Mouse (Mus musculus): ENCODE results near the gene Zdhhc7. TPM values are rescaled to one million over a fixed set of nuclear protein-coding genes. Genes with fewer than 3 reads are reported as not detected.

The Zdhhc7 gene
- polyA plus RNA-seq, 1 experiment from 2014 or later = 33.0 TPM

DNA sequence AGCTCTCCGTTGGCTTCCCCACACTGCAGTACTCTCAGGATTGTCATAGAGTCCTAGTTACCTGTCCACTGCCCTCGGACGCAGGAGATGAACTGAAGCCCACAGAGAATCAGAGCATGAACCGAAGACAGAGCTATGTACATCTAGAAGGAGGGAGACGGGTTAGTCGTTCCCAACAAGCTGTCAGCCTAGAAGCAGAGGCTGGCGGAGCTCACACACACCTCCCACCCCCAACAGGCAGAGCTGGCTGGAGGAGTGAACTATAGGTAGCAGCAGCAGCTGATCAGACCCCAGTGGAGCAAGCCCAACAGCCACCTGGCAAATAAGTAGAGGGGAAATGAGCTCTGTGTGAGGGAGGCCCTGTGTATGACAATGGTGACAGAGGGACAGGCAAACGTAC lies 16.5 kb downstream of the Zdhhc7 start:
- WGBS = 80% methylated on average over 8 of the region's 8 CpGs
- ATAC-seq (no peak), DNase-seq (ENCODE audit: low spot score) (no peak)
- no peak overlapping the region for H3K27ac ChIP-seq (ENCODE audit: low read length)
- no peak for TF ChIP-seq EP300 (IDR thresholded peaks at IDR 0.05)
- TF ChIP-seq CTCF (IDR thresholded peaks at IDR 0.05) = no peak
- H3K4me1 ChIP-seq (ENCODE audit: insufficient read depth, low read depth, low read length) = no peaks in the 10 kb centered on the region
- no peak overlapping the region for H3K4me2 ChIP-seq (replicated peaks; ENCODE audit: low read depth, low read length)
- no peaks in the 10 kb centered on the region for H3K27me3 ChIP-seq (replicated peaks; ENCODE audit: insufficient read depth, low read length)
- H3K4me3 ChIP-seq (ENCODE audit: low read depth, low read length) = no peak overlapping the region
- H3K9ac ChIP-seq (replicated peaks; ENCODE audit: low read depth) = no peak overlapping the region
- H3K36me3 ChIP-seq (ENCODE audit: insufficient read depth, low read length) = peaks cover 58% of the 10 kb centered on the region
- no peaks in the 10 kb centered on the region for H3K9me3 ChIP-seq (ENCODE audit: low read length)

DNA sequence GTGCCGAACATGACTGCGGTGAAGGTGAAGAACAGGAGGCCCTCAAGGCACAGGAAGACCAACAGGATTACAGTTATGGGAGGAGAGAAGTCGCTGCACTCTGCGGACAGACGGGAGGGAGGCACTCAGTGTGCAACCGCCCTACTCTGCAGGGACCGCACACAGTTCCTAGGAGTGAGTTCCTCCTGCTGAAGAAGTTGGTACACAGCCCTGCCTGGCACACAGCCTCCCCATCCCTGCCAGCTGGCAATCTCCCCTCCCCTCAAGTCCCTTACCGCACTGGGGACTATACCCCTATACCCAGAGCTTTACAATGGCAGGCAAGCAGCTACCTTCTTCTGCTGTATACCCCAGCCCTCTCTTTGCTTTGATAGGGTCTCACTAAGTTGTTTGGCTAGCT lies 18.0 kb downstream of the Zdhhc7 start:
- no peaks in the 10 kb centered on the region for H3K4me1 ChIP-seq (ENCODE audit: insufficient read depth, low read depth, low read length)
- TF ChIP-seq EP300 (IDR thresholded peaks at IDR 0.05) (no peak), CTCF (IDR thresholded peaks at IDR 0.05) (no peak)
- H3K9me3 ChIP-seq (ENCODE audit: low read length) = no peaks in the 10 kb centered on the region
- DNase-seq (ENCODE audit: low spot score) = no peak
- 92% methylated on average over 8 of the region's 8 CpGs for WGBS
- H3K27me3 ChIP-seq (replicated peaks; ENCODE audit: insufficient read depth, low read length) = no peaks in the 10 kb centered on the region
- no peak for ATAC-seq
- no peak overlapping the region for H3K4me2 ChIP-seq (replicated peaks; ENCODE audit: low read depth, low read length)
- no peak overlapping the region for H3K4me3 ChIP-seq (ENCODE audit: low read depth, low read length)
- H3K27ac ChIP-seq (ENCODE audit: low read length) = no peak overlapping the region
- H3K36me3 ChIP-seq (ENCODE audit: insufficient read depth, low read length) = peaks cover 52% of the 10 kb centered on the region
- H3K9ac ChIP-seq (replicated peaks; ENCODE audit: low read depth) = no peak overlapping the region

DNA sequence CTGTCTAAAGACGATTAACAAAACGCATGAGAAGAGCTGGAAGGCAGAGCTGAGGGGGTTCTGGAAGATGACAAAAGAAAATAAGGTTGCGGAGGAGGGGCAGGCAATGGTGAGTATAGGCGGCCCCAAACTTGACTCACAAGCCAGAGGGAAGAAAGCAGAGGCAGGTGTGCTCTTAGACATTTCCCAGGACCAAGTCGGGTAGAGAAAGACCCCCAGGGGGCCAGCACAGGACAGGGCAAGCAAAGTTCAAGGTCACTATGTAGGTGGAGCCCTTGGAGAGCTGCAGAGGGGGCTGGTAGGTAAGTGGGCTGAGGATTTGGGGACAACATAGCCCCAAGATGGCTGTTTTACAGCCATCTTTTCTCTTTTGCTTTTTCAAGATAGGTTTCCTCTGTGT lies 21.9 kb downstream of the Zdhhc7 start:
- no peaks in the 10 kb centered on the region for H3K27me3 ChIP-seq (replicated peaks; ENCODE audit: insufficient read depth, low read length)
- TF ChIP-seq EP300 (IDR thresholded peaks at IDR 0.05) (no peak), CTCF (IDR thresholded peaks at IDR 0.05) (no peak)
- no peaks in the 10 kb centered on the region for H3K9me3 ChIP-seq (ENCODE audit: low read length)
- H3K4me3 ChIP-seq (ENCODE audit: low read depth, low read length) = no peak overlapping the region
- no peak overlapping the region for H3K4me2 ChIP-seq (replicated peaks; ENCODE audit: low read depth, low read length)
- peaks cover 17% of the 10 kb centered on the region for H3K36me3 ChIP-seq (ENCODE audit: insufficient read depth, low read length)
- 67% methylated on average over 5 of the region's 5 CpGs for WGBS
- DNase-seq (ENCODE audit: low spot score) (no peak), ATAC-seq (no peak)
- no peak overlapping the region for H3K9ac ChIP-seq (replicated peaks; ENCODE audit: low read depth)
- no peaks in the 10 kb centered on the region for H3K4me1 ChIP-seq (ENCODE audit: insufficient read depth, low read depth, low read length)
- H3K27ac ChIP-seq (ENCODE audit: low read length) = no peak overlapping the region

DNA sequence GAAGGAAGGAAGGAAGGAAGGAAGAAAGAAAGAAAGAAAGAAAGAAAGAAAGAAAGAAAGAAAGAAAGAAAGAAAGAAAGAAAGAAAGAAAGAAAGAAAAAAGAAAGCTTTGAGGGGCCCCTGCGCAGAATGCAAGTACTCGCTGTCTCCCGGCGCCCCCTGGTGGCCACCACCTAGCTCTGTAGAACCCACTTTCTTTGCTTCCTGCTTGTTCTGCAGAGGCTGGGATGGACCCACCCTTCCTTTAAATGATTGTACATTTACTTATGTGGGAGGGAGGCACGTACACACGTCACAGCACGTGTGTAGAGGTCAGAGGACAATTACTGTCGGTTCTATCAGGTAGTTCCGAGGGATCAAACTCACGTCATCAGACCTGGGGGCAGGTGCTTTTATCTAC lies 23.2 kb downstream of the Zdhhc7 start:
- no peak overlapping the region for H3K4me2 ChIP-seq (replicated peaks; ENCODE audit: low read depth, low read length)
- peak; percentile 85 for TF ChIP-seq CTCF (IDR thresholded peaks at IDR 0.05)
- TF ChIP-seq EP300 (IDR thresholded peaks at IDR 0.05) = 0 out of 2 replicates have a peak, but pooled peaks have one; percentile 28
- ATAC-seq (peak; percentile 79), DNase-seq (ENCODE audit: low spot score) (peak; percentile 90)
- H3K27ac ChIP-seq (ENCODE audit: low read length) = no peak overlapping the region
- no peaks in the 10 kb centered on the region for H3K4me1 ChIP-seq (ENCODE audit: insufficient read depth, low read depth, low read length)
- H3K9me3 ChIP-seq (ENCODE audit: low read length) = no peaks in the 10 kb centered on the region
- H3K4me3 ChIP-seq (ENCODE audit: low read depth, low read length) = no peak overlapping the region
- H3K9ac ChIP-seq (replicated peaks; ENCODE audit: low read depth) = no peak overlapping the region
- H3K36me3 ChIP-seq (ENCODE audit: insufficient read depth, low read length) = peaks cover 11% of the 10 kb centered on the region
- H3K27me3 ChIP-seq (replicated peaks; ENCODE audit: insufficient read depth, low read length) = no peaks in the 10 kb centered on the region
- WGBS = 14% methylated on average over 10 of the region's 10 CpGs

DNA sequence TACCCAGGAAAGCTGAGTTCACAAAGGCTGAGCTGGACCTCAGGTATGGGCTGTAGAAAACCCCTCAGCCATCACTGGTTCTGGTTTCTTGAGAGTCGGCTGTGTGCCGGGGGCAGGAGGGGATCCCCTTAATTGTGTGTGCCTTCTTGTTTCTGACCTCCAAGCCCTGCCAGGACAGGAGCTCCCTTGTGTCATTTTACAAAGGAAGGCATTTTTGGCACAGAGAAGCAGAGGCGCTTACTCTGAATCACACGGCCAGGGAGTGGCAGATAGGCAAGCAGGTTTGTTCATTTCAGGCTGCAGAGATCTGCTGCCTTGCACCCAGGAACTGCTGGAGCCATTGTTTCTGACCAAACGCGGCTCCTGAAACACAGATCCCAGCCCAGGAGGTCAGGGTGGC lies 25.9 kb downstream of the Zdhhc7 start:
- Histone ChIP-seq H3K4me3 (ENCODE audit: low read depth, low read length) (no peak overlapping the region), H3K36me3 (ENCODE audit: insufficient read depth, low read length) (no peaks in the 10 kb centered on the region), H3K9ac (replicated peaks; ENCODE audit: low read depth) (no peak overlapping the region), H3K4me1 (ENCODE audit: insufficient read depth, low read depth, low read length) (no peaks in the 10 kb centered on the region), H3K4me2 (replicated peaks; ENCODE audit: low read depth, low read length) (no peak overlapping the region), H3K27me3 (replicated peaks; ENCODE audit: insufficient read depth, low read length) (no peaks in the 10 kb centered on the region), H3K9me3 (ENCODE audit: low read length) (no peaks in the 10 kb centered on the region), H3K27ac (ENCODE audit: low read length) (no peak overlapping the region)
- DNase-seq (ENCODE audit: low spot score) (no peak), ATAC-seq (no peak)
- WGBS = 52% methylated on average over 6 of the region's 6 CpGs
- TF ChIP-seq CTCF (IDR thresholded peaks at IDR 0.05) = no peak
- TF ChIP-seq EP300 (IDR thresholded peaks at IDR 0.05) = no peak

DNA sequence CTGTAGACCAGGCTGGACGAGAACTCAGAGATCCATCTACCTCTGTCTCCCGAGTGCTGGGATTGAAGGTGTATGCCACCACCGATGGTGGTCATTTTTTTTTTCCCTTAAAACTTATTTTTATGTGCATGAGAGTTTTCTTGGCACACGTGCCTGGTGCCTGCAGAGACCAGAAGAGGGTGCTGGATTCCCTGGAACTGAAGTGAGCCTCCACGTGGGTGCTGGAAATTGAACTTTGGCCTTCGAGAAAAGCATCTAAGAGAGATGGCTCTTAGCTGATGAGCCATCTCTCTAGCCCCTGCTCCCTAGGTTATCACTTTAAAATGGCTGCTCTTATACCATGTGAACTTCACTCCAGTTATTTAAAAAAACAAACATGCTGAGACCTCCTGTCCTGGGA lies 26.8 kb downstream of the Zdhhc7 start:
- no peak for ATAC-seq

GRCm38 (mm10) chr8:120072827-120073226 lies 28.5 kb downstream of the Zdhhc7 start:
- no peaks in the 10 kb centered on the region for H3K4me1 ChIP-seq (ENCODE audit: insufficient read depth, low read depth, low read length)
- no peaks in the 10 kb centered on the region for H3K27me3 ChIP-seq (replicated peaks; ENCODE audit: insufficient read depth, low read length)
- DNase-seq (ENCODE audit: low spot score) = no peak
- TF ChIP-seq EP300 (IDR thresholded peaks at IDR 0.05) (no peak), CTCF (IDR thresholded peaks at IDR 0.05) (no peak)
- H3K27ac ChIP-seq (ENCODE audit: low read length) = no peak overlapping the region
- no peaks in the 10 kb centered on the region for H3K9me3 ChIP-seq (ENCODE audit: low read length)
- H3K4me3 ChIP-seq (ENCODE audit: low read depth, low read length) = no peak overlapping the region
- no peak overlapping the region for H3K9ac ChIP-seq (replicated peaks; ENCODE audit: low read depth)
- H3K36me3 ChIP-seq (ENCODE audit: insufficient read depth, low read length) = no peaks in the 10 kb centered on the region
- ATAC-seq = no peak
- WGBS = 77% methylated on average over 8 of the region's 8 CpGs
- H3K4me2 ChIP-seq (replicated peaks; ENCODE audit: low read depth, low read length) = no peak overlapping the region

More for the DNA sequence above, 26.8 kb downstream of the Zdhhc7 start:
- Histone ChIP-seq H3K4me1 (ENCODE audit: insufficient read depth, low read depth, low read length) (no peaks in the 10 kb centered on the region), H3K27me3 (replicated peaks; ENCODE audit: insufficient read depth, low read length) (no peaks in the 10 kb centered on the region), H3K9ac (replicated peaks; ENCODE audit: low read depth) (no peak overlapping the region), H3K36me3 (ENCODE audit: insufficient read depth, low read length) (no peaks in the 10 kb centered on the region), H3K9me3 (ENCODE audit: low read length) (no peaks in the 10 kb centered on the region), H3K4me2 (replicated peaks; ENCODE audit: low read depth, low read length) (no peak overlapping the region), H3K4me3 (ENCODE audit: low read depth, low read length) (no peak overlapping the region), H3K27ac (ENCODE audit: low read length) (no peak overlapping the region)
- DNase-seq (ENCODE audit: low spot score) = no peak
- 65% methylated on average over 6 of the region's 6 CpGs for WGBS
- no peak for TF ChIP-seq CTCF (IDR thresholded peaks at IDR 0.05)
- TF ChIP-seq EP300 (IDR thresholded peaks at IDR 0.05) = no peak

Data from lung, postnatal 0 days (tissue).